ENCODE assay signal across 12 mouse cellular contexts in genomic region chr14:25604395-25605142, GRCm38 (mm10).
DNase-seq lines count a peak whose midpoint lies in the region; ATAC-seq and TF ChIP-seq lines count a peak whose summit lies in the region.
"Had no signal": no experiment of that assay in that cellular context is flagged by ENCODE, and none has a peak within 500 bp of the region (broad histone marks: within the 10 kb centered on the region; RNA-seq: fewer than 3 reads in every experiment).

No protein-coding gene starts in this region.

- H3K36me3 ChIP-seq in kidney, embryonic 15.5 days, result peaks cover 9% of the 10 kb centered on the region
- 0 out of 2 replicates have a peak, but pooled peaks cover 3% of the 10 kb centered on the region for H3K36me3 ChIP-seq in embryonic facial prominence, embryonic 15.5 days
- H3K36me3 ChIP-seq in midbrain, embryonic 14.5 days (ENCODE audit: control insufficient read depth, insufficient read depth, low read length), result peaks cover 17% of the 10 kb centered on the region

- H3K9me3 ChIP-seq in kidney, embryonic 15.5 days (replicated peaks), result no peaks in the 10 kb centered on the region
- no peaks in the 10 kb centered on the region for H3K9me3 ChIP-seq in embryonic facial prominence, embryonic 15.5 days (replicated peaks)
- no peaks in the 10 kb centered on the region for H3K9me3 ChIP-seq in midbrain, embryonic 14.5 days (ENCODE audit: control insufficient read depth, low read length)

- 11% methylated on average over 18 of the region's 18 CpGs for WGBS in kidney, embryonic 15.5 days
- 20% methylated on average over 18 of the region's 18 CpGs for WGBS in embryonic facial prominence, embryonic 15.5 days
- WGBS in midbrain, embryonic 14.5 days, result 4% methylated on average over 18 of the region's 18 CpGs

- no peak for TF ChIP-seq POLR2A in brain, embryonic 14.5 days (IDR thresholded peaks at IDR 0.05; ENCODE audit: borderline replicate concordance, extremely low read depth, insufficient read depth, insufficient read length, poor library complexity, severe bottlenecking)

- H3K4me1 ChIP-seq in kidney, embryonic 15.5 days, result peaks cover 84% of the 10 kb centered on the region
- peaks cover 80% of the 10 kb centered on the region for H3K4me1 ChIP-seq in embryonic facial prominence, embryonic 15.5 days
- H3K4me1 ChIP-seq in midbrain, embryonic 14.5 days (ENCODE audit: control insufficient read depth, insufficient read depth, low read length), result peaks cover 70% of the 10 kb centered on the region

- no peak for ATAC-seq in kidney, embryonic 15.5 days (replicated peaks; ENCODE audit: low FRiP score)
- no peak for ATAC-seq in embryonic facial prominence, embryonic 15.5 days (ENCODE audit: insufficient number of reproducible peaks, low FRiP score, low TSS enrichment, low read depth)
- ATAC-seq in midbrain, embryonic 14.5 days (ENCODE audit: low FRiP score, low TSS enrichment), result no peak
- no peak for ATAC-seq in inflammation-experienced regulatory T-cells, adult 6 months

- H3K4me3 ChIP-seq in kidney, embryonic 15.5 days (replicated peaks), result no peak overlapping the region
- H3K4me3 ChIP-seq in embryonic facial prominence, embryonic 15.5 days (replicated peaks), result no peak overlapping the region
- H3K4me3 ChIP-seq in midbrain, embryonic 14.5 days (replicated peaks; ENCODE audit: low read depth, low read length), result no peak overlapping the region

- no peaks in the 10 kb centered on the region for H3K27me3 ChIP-seq in kidney, embryonic 15.5 days
- no peaks in the 10 kb centered on the region for H3K27me3 ChIP-seq in embryonic facial prominence, embryonic 15.5 days
- H3K27me3 ChIP-seq in midbrain, embryonic 14.5 days (ENCODE audit: control insufficient read depth, insufficient read depth, low read length), result no peaks in the 10 kb centered on the region

- peak overlapping the region; percentile 56; the same call in 1 of the 2 replicates for H3K27ac ChIP-seq in kidney, embryonic 15.5 days
- H3K27ac ChIP-seq in embryonic facial prominence, embryonic 15.5 days (replicated peaks), result 0 out of 2 replicates have a peak overlapping the region, but pooled peaks have one; percentile 11
- peak overlapping the region; percentile 39 for H3K27ac ChIP-seq in midbrain, embryonic 14.5 days (replicated peaks; ENCODE audit: low read depth, low read length)

- no peak for TF ChIP-seq CTCF in brain, embryonic 14.5 days (IDR thresholded peaks at IDR 0.05; ENCODE audit: borderline replicate concordance, extremely low read depth, insufficient read depth, insufficient read length)

- H3K4me2 ChIP-seq in kidney, embryonic 15.5 days, result 0 out of 2 replicates have a peak overlapping the region, but pooled peaks have one; percentile 15
- H3K4me2 ChIP-seq in embryonic facial prominence, embryonic 15.5 days (replicated peaks), result no peak overlapping the region
- H3K4me2 ChIP-seq in midbrain, embryonic 14.5 days (ENCODE audit: low read length), result no peak overlapping the region; the same call in 1 of the 2 replicates

- DNase-seq in kidney, adult 8-10 months, result no peak
- peak; percentile 62 for DNase-seq in brain, embryonic 14.5 days (ENCODE audit: low read depth)
- DNase-seq in midbrain, embryonic 14.5 days, result no peak
- DNase-seq in right cerebral cortex, postnatal 10 days (ENCODE audit: low spot score in 2 of 2), result no peak
- DNase-seq: adrenal gland, postnatal 14 days; gastrocnemius, postnatal 14 days; kidney, adult 11 months; lung, postnatal 14 days; thymus, postnatal 4 days had no signal

- H3K9ac ChIP-seq in kidney, embryonic 15.5 days, result no peak overlapping the region
- H3K9ac ChIP-seq in embryonic facial prominence, embryonic 15.5 days, result no peak overlapping the region
- H3K9ac ChIP-seq in midbrain, embryonic 14.5 days (replicated peaks; ENCODE audit: low read length), result no peak overlapping the region
